Mouse (Mus musculus): Measurements from ENCODE around the gene Slc5a8. TPM values are rescaled to one million over a fixed set of nuclear protein-coding genes. Genes with fewer than 3 reads are reported as not detected.

The Slc5a8 gene
- polyA plus RNA-seq, 1 experiment from 2014 or later = not detected

- H3K27ac ChIP-seq = no peak overlapping the region
- no peak for ATAC-seq (ENCODE audit: low FRiP score, low read depth)
- H3K4me3 ChIP-seq = no peak overlapping the region
- no peak overlapping the region for H3K9ac ChIP-seq
- no peaks in the 10 kb centered on the region for H3K9me3 ChIP-seq
- H3K4me2 ChIP-seq (replicated peaks) = no peak overlapping the region
- H3K36me3 ChIP-seq = no peaks in the 10 kb centered on the region
- 77% methylated on average over 2 of the region's 2 CpGs for WGBS
- peaks cover 21% of the 10 kb centered on the region for H3K27me3 ChIP-seq (replicated peaks)
- H3K4me1 ChIP-seq = peaks cover 9% of the 10 kb centered on the region; the same call in 1 of the 2 replicates
Observed at GRCm38 (mm10) chr10:88888376-88888775, 2.6 kb downstream of the Slc5a8 start.

GRCm38 (mm10) chr10:88891410-88891809, 5.6 kb downstream of the Slc5a8 start:
- Histone ChIP-seq H3K4me1 (0 out of 2 replicates have a peak, but pooled peaks cover 2% of the 10 kb centered on the region), H3K4me2 (replicated peaks) (no peak overlapping the region), H3K27ac (no peak overlapping the region), H3K4me3 (no peak overlapping the region), H3K9me3 (no peaks in the 10 kb centered on the region), H3K9ac (no peak overlapping the region), H3K27me3 (replicated peaks) (peaks cover 5% of the 10 kb centered on the region), H3K36me3 (no peaks in the 10 kb centered on the region)
- no peak for ATAC-seq (ENCODE audit: low FRiP score, low read depth)
- 83% methylated on average over 7 of the region's 7 CpGs for WGBS

GRCm38 (mm10) chr10:88892560-88893087, 6.8 kb downstream of the Slc5a8 start:
- ATAC-seq (ENCODE audit: low FRiP score, low read depth) = no peak
- no peak overlapping the region for H3K27ac ChIP-seq
- H3K9ac ChIP-seq = no peak overlapping the region
- no peaks in the 10 kb centered on the region for H3K4me1 ChIP-seq
- H3K36me3 ChIP-seq = no peaks in the 10 kb centered on the region
- H3K4me2 ChIP-seq (replicated peaks) = no peak overlapping the region
- no peaks in the 10 kb centered on the region for H3K9me3 ChIP-seq
- 0 out of 2 replicates have a peak, but pooled peaks cover under 1% of the 10 kb centered on the region for H3K27me3 ChIP-seq (replicated peaks)
- 92% methylated on average over 8 of the region's 8 CpGs for WGBS
- no peak overlapping the region for H3K4me3 ChIP-seq

- no peaks in the 10 kb centered on the region for H3K27me3 ChIP-seq (replicated peaks)
- H3K4me3 ChIP-seq = no peak overlapping the region
- H3K36me3 ChIP-seq = no peaks in the 10 kb centered on the region
- H3K9me3 ChIP-seq = no peaks in the 10 kb centered on the region
- no peaks in the 10 kb centered on the region for H3K4me1 ChIP-seq
- 86% methylated on average over 6 of the region's 6 CpGs for WGBS
- no peak for ATAC-seq (ENCODE audit: low FRiP score, low read depth)
- no peak overlapping the region for H3K9ac ChIP-seq
- H3K4me2 ChIP-seq (replicated peaks) = no peak overlapping the region
- no peak overlapping the region for H3K27ac ChIP-seq
Observed at GRCm38 (mm10) chr10:88897032-88897431, 11.2 kb downstream of the Slc5a8 start.

- no peak for ATAC-seq (ENCODE audit: low FRiP score, low read depth)
- Histone ChIP-seq H3K9me3 (no peaks in the 10 kb centered on the region), H3K27me3 (replicated peaks) (no peaks in the 10 kb centered on the region), H3K4me1 (no peaks in the 10 kb centered on the region), H3K4me3 (no peak overlapping the region), H3K36me3 (no peaks in the 10 kb centered on the region), H3K4me2 (replicated peaks) (no peak overlapping the region), H3K27ac (no peak overlapping the region), H3K9ac (no peak overlapping the region)
- 92% methylated on average over 12 of the region's 12 CpGs for WGBS
Observed at GRCm38 (mm10) chr10:88949649-88950296, 64.0 kb downstream of the Slc5a8 start.

- WGBS = 89% methylated on average over 4 of the region's 4 CpGs
- no peaks in the 10 kb centered on the region for H3K27me3 ChIP-seq (replicated peaks)
- H3K4me2 ChIP-seq (replicated peaks) = no peak overlapping the region
- no peak overlapping the region for H3K27ac ChIP-seq
- H3K9me3 ChIP-seq = no peaks in the 10 kb centered on the region
- H3K4me3 ChIP-seq = no peak overlapping the region
- no peak overlapping the region for H3K9ac ChIP-seq
- no peaks in the 10 kb centered on the region for H3K4me1 ChIP-seq
- no peaks in the 10 kb centered on the region for H3K36me3 ChIP-seq
- no peak for ATAC-seq (ENCODE audit: low FRiP score, low read depth)
Observed at GRCm38 (mm10) chr10:88950297-88950653, 64.5 kb downstream of the Slc5a8 start.

GRCm38 (mm10) chr10:88960791-88961190, 75.0 kb downstream of the Slc5a8 start:
- Histone ChIP-seq H3K27me3 (replicated peaks) (no peaks in the 10 kb centered on the region), H3K4me1 (no peaks in the 10 kb centered on the region), H3K9me3 (no peaks in the 10 kb centered on the region), H3K4me3 (no peak overlapping the region), H3K9ac (no peak overlapping the region), H3K27ac (no peak overlapping the region), H3K36me3 (no peaks in the 10 kb centered on the region), H3K4me2 (replicated peaks) (no peak overlapping the region)
- whole genome bisulfite sequencing = 84% methylated on average over 5 of the region's 5 CpGs
- no peak for ATAC-seq (ENCODE audit: low FRiP score, low read depth)

- ATAC-seq (ENCODE audit: low FRiP score, low read depth) = no peak
- H3K27me3 ChIP-seq (replicated peaks) = no peaks in the 10 kb centered on the region
- WGBS = 92% methylated on average over 5 of the region's 5 CpGs
- no peak overlapping the region for H3K9ac ChIP-seq
- no peak overlapping the region for H3K27ac ChIP-seq
- no peaks in the 10 kb centered on the region for H3K36me3 ChIP-seq
- H3K4me2 ChIP-seq (replicated peaks) = no peak overlapping the region
- no peaks in the 10 kb centered on the region for H3K9me3 ChIP-seq
- no peak overlapping the region for H3K4me3 ChIP-seq
- H3K4me1 ChIP-seq = no peaks in the 10 kb centered on the region
Observed at GRCm38 (mm10) chr10:88968586-88968985, 82.8 kb downstream of the Slc5a8 start.

GRCm38 (mm10) chr10:88970951-88971725, 85.3 kb downstream of the Slc5a8 start:
- Histone ChIP-seq H3K4me1 (no peaks in the 10 kb centered on the region), H3K9ac (no peak overlapping the region), H3K27ac (no peak overlapping the region), H3K9me3 (no peaks in the 10 kb centered on the region), H3K27me3 (replicated peaks) (no peaks in the 10 kb centered on the region), H3K4me2 (replicated peaks) (no peak overlapping the region), H3K4me3 (no peak overlapping the region), H3K36me3 (no peaks in the 10 kb centered on the region)
- ATAC-seq (ENCODE audit: low FRiP score, low read depth) = no peak
- 88% methylated on average over 7 of the region's 7 CpGs for WGBS

- no peak for ATAC-seq (ENCODE audit: low FRiP score, low read depth)
- H3K4me3 ChIP-seq = no peak overlapping the region
- WGBS = 81% methylated on average over 6 of the region's 6 CpGs
- no peaks in the 10 kb centered on the region for H3K4me1 ChIP-seq
- H3K9me3 ChIP-seq = no peaks in the 10 kb centered on the region
- H3K4me2 ChIP-seq (replicated peaks) = no peak overlapping the region
- H3K36me3 ChIP-seq = no peaks in the 10 kb centered on the region
- no peak overlapping the region for H3K27ac ChIP-seq
- H3K9ac ChIP-seq = no peak overlapping the region
- H3K27me3 ChIP-seq (replicated peaks) = no peaks in the 10 kb centered on the region
Observed at GRCm38 (mm10) chr10:88978932-88979331, 93.1 kb downstream of the Slc5a8 start.

Measured in neural tube, embryonic 12.5 days (tissue).